Mouse (Mus musculus) CH12.LX (cell line): ENCODE results near the gene Bud13. TPM values are rescaled to one million over a fixed set of nuclear protein-coding genes. Genes with fewer than 3 reads are reported as not detected.

Experiments used
- DNase-seq: peaks from one replicate; pipeline ENCODE4 v3.0.0-alpha.2; 2013; ENCODE audit errors: extremely low read depth
- H3K27ac ChIP-seq: 2 replicates; pipeline ENCODE4 v1.5.1; 2012; ENCODE audit warnings: low read depth, mild to moderate bottlenecking, control low read depth, moderate library complexity; ENCODE audit not compliant: insufficient read depth
- H3K27me3 ChIP-seq: replicated peaks from 2 replicates; pipeline ENCODE3; 2012; ENCODE audit warnings: inconsistent platforms
- H3K36me3 ChIP-seq, 2 experiments: replicated peaks in 1 of 2; 2 replicates each; pipeline versions ENCODE3 to v1.6.1; 2012; ENCODE audit warnings: inconsistent platforms in 1 of 2, low read length in 1 of 2, mild to moderate bottlenecking in 1 of 2, mixed read lengths in 1 of 2, moderate library complexity in 1 of 2; ENCODE audit not compliant: control insufficient read depth in 1 of 2, insufficient read depth in 1 of 2
- H3K4me1 ChIP-seq, 2 experiments: 2 replicates each; pipeline ENCODE4 v1.6.1; 2012; ENCODE audit warnings: inconsistent platforms in 1 of 2, moderate library complexity in 1 of 2; ENCODE audit not compliant: insufficient read depth in 2 of 2, control insufficient read depth in 1 of 2
- H3K4me2 ChIP-seq: 2 replicates; pipeline ENCODE4 v1.6.1; 2012; ENCODE audit warnings: low read depth, mild to moderate bottlenecking, control low read depth; ENCODE audit not compliant: poor library complexity, insufficient read depth, severe bottlenecking
- H3K4me3 ChIP-seq, 3 experiments: fragments of 150-350 bp in 1 of 3; sonication (generic) in 1 of 3; replicated peaks in 1 of 3; 2 replicates each; pipeline versions ENCODE3 to v1.5.1; 2011 to 2012; ENCODE audit warnings: low read depth in 2 of 3, low read length in 2 of 3, mild to moderate bottlenecking in 2 of 3, moderate library complexity in 2 of 3, control low read depth in 1 of 3, improper control_type of control experiment in 1 of 3, inconsistent platforms in 1 of 3, mixed read lengths in 1 of 3; ENCODE audit not compliant: poor library complexity in 1 of 3
- H3K79me2 ChIP-seq: replicated peaks from 2 replicates; pipeline ENCODE4 v1.6.1; 2012; ENCODE audit warnings: mild to moderate bottlenecking, moderate library complexity; ENCODE audit not compliant: control insufficient read depth, poor library complexity, insufficient read depth, severe bottlenecking; ENCODE audit errors: extremely low read depth
- H3K9ac ChIP-seq: 2 replicates; pipeline ENCODE4 v1.6.1; 2012; ENCODE audit warnings: low read depth, mild to moderate bottlenecking, control low read depth, moderate library complexity; ENCODE audit not compliant: insufficient read depth
- H3K9me3 ChIP-seq: replicated peaks from 2 replicates; pipeline ENCODE3; 2012; ENCODE audit warnings: low read length, inconsistent platforms, mixed read lengths
- CHD1 ChIP-seq: IDR thresholded peaks from 2 replicates; pipeline ENCODE4 v1.6.1; 2012; ENCODE audit warnings: low read depth, low read length, improper control_type of control experiment, inconsistent platforms
- CHD2 ChIP-seq: IDR thresholded peaks from 2 replicates; pipeline ENCODE4 v1.6.1; 2011; ENCODE audit warnings: low read length, improper control_type of control experiment
- CTCF ChIP-seq, 2 experiments: IDR thresholded peaks in 1 of 2; conservative IDR thresholded peaks in 1 of 2; 2 replicates each; pipeline ENCODE4 v1.5.1; 2011 to 2012; ENCODE audit warnings: low read depth in 2 of 2, low read length in 2 of 2, improper control_type of control experiment in 1 of 2, inconsistent platforms in 1 of 2, mild to moderate bottlenecking in 1 of 2, moderate library complexity in 1 of 2
- E2F4 ChIP-seq: IDR thresholded peaks from 2 replicates; pipeline ENCODE4 v1.6.1; 2011; ENCODE audit warnings: low read depth, low read length, improper control_type of control experiment; ENCODE audit not compliant: insufficient replicate concordance
- ETS1 ChIP-seq: conservative IDR thresholded peaks from 2 replicates; pipeline ENCODE4 v1.6.1; 2012; ENCODE audit warnings: low read depth, mild to moderate bottlenecking, inconsistent platforms, low read length, improper control_type of control experiment, moderate library complexity
- HCFC1 ChIP-seq: IDR thresholded peaks from 2 replicates; pipeline ENCODE4 v1.6.1; 2012; ENCODE audit warnings: low read depth, mild to moderate bottlenecking, inconsistent platforms, low read length, improper control_type of control experiment
- IRF4 ChIP-seq: IDR thresholded peaks from 2 replicates; pipeline ENCODE4 v1.6.1; 2014; ENCODE audit warnings: low read depth, mild to moderate bottlenecking, inconsistent platforms, low read length, improper control_type of control experiment
- JUN ChIP-seq: IDR thresholded peaks from 2 replicates; pipeline ENCODE4 v1.6.1; 2011; ENCODE audit warnings: low read depth, mild to moderate bottlenecking, low read length, improper control_type of control experiment, moderate library complexity; ENCODE audit not compliant: insufficient read depth
- JUND ChIP-seq: conservative IDR thresholded peaks from 2 replicates; pipeline ENCODE4 v1.6.1; 2011; ENCODE audit warnings: low read depth, low read length, improper control_type of control experiment
- KAT2A ChIP-seq: IDR thresholded peaks from 2 replicates; pipeline ENCODE4 v1.6.1; 2012; ENCODE audit warnings: low read length, improper control_type of control experiment, inconsistent platforms; ENCODE audit not compliant: insufficient replicate concordance
- MAFK ChIP-seq: IDR thresholded peaks from 2 replicates; pipeline ENCODE4 v1.6.1; 2011; ENCODE audit warnings: low read length, improper control_type of control experiment; ENCODE audit not compliant: insufficient replicate concordance
- MAX ChIP-seq: IDR thresholded peaks from 2 replicates; pipeline ENCODE4 v1.6.1; 2011; ENCODE audit warnings: low read length, improper control_type of control experiment
- MEF2A ChIP-seq: IDR thresholded peaks from 2 replicates; pipeline ENCODE4 v1.6.1; 2014; ENCODE audit warnings: low read depth, mild to moderate bottlenecking, inconsistent platforms, low read length, improper control_type of control experiment, borderline replicate concordance
- MXI1 ChIP-seq: IDR thresholded peaks from 2 replicates; pipeline ENCODE4 v1.6.1; 2011; ENCODE audit warnings: mild to moderate bottlenecking, low read depth, low read length, improper control_type of control experiment
- POLR2A ChIP-seq: IDR thresholded peaks from 2 replicates; pipeline ENCODE4 v1.6.1; 2011; ENCODE audit warnings: low read depth, mild to moderate bottlenecking, improper control_type of control experiment, low read length
- POLR2AphosphoS2 ChIP-seq: IDR thresholded peaks from 2 replicates; pipeline ENCODE4 v1.6.1; 2011; ENCODE audit warnings: low read depth, low read length, improper control_type of control experiment
- SIN3A ChIP-seq: IDR thresholded peaks from 2 replicates; pipeline ENCODE4 v1.6.1; 2012; ENCODE audit warnings: low read length, improper control_type of control experiment, inconsistent platforms
- SMC3 ChIP-seq: IDR thresholded peaks from 2 replicates; pipeline ENCODE4 v1.6.1; 2011; ENCODE audit warnings: low read depth, low read length, improper control_type of control experiment
- USF1 ChIP-seq: IDR thresholded peaks from 2 replicates; pipeline ENCODE4 v1.6.1; 2014; ENCODE audit warnings: low read depth, mild to moderate bottlenecking, inconsistent platforms, low read length, improper control_type of control experiment
- USF2 ChIP-seq: conservative IDR thresholded peaks from 2 replicates; pipeline ENCODE4 v1.6.1; 2011; ENCODE audit warnings: low read depth, low read length, improper control_type of control experiment
- ZC3H11A ChIP-seq: IDR thresholded peaks from 2 replicates; pipeline ENCODE4 v1.6.1; 2012; ENCODE audit warnings: low read depth, mild to moderate bottlenecking, inconsistent platforms, low read length, improper control_type of control experiment
- ZKSCAN1 ChIP-seq: IDR thresholded peaks from 2 replicates; pipeline ENCODE4 v1.6.1; 2012; ENCODE audit warnings: low read depth, inconsistent platforms, low read length, improper control_type of control experiment, borderline replicate concordance
- ZMIZ1 ChIP-seq: IDR thresholded peaks from 2 replicates; pipeline ENCODE4 v1.6.1; 2012; ENCODE audit warnings: low read depth, mild to moderate bottlenecking, inconsistent platforms, low read length, improper control_type of control experiment
- ZNF384 ChIP-seq: IDR thresholded peaks from 2 replicates; pipeline ENCODE4 v1.6.1; 2012; ENCODE audit warnings: low read depth, low read length, improper control_type of control experiment, inconsistent platforms
- dilution Hi-C: fragments of 300-500 bp; cut with MboI; formaldehyde crosslinking; loops from 2 replicates; pipeline ENCODE4 v1.14.3; 2020; ENCODE audit warnings: low sequenced_read_pairs; ENCODE audit not compliant: extremely low pct_unique_long_range_greater_than_20kb, extremely low pct_ligation_motif_present
- in situ Hi-C: fragments of 300-500 bp; cut with MboI; formaldehyde crosslinking; loops from 3 replicates; pipeline ENCODE4 v1.14.3; 2019; ENCODE audit warnings: low sequenced_read_pairs, low pct_ligation_motif_present, low pct_unique_long_range_greater_than_20kb, mixed read lengths
- polyA plus RNA-seq: library from polyadenylated mRNA; unstranded; fragments of >175 nt; gene quantifications from 2 replicates; pipeline ENCODE4 v1.2.1, GENCODE M21; 2012; ENCODE audit warnings: low read depth; ENCODE audit not compliant: insufficient read length
- total RNA-seq, 2 experiments: library from RNA; depleted of rRNA; stranded (reverse); fragments of 300-350 nt in 1 of 2; fragments of >200 nt in 1 of 2; gene quantifications; 2 replicates each; pipeline ENCODE4 v1.2.3; 2012 to 2014

Bud13 gene
- total and polyA plus RNA-seq, 3 experiments = 14.4 to 32.5 (median 15.9) TPM

- Histone ChIP-seq H3K9me3 (no peaks in the 10 kb centered on the region), H3K4me2 (no peak overlapping the region), H3K27me3 (peaks cover 18% of the 10 kb centered on the region), H3K27ac (no peak overlapping the region), H3K9ac (no peak overlapping the region), H3K36me3 (no peaks in the 10 kb centered on the region), H3K4me3 (no peak overlapping the region), H3K79me2 (no peaks in the 10 kb centered on the region), H3K4me1 (peaks cover 0 to 24% of the 10 kb centered on the region in 2 experiments; a peak in 2 of 4 replicates)
- dilution Hi-C loops = no loop called here
- in situ Hi-C loops = no loop called here
- DNase-seq = no peak
- TF ChIP-seq MAX (no peak), E2F4 (no peak), SMC3 (no peak), MXI1 (no peak), USF2 (no peak), ZNF384 (no peak), MAFK (no peak), ZKSCAN1 (no peak), CTCF (conservative IDR thresholded peaks at IDR 0.05 in 1 of 2, IDR thresholded peaks at IDR 0.05 in 1 of 2; ENCODE audit: low read depth in 2 of 2, low read length in 2 of 2) (no peak), SIN3A (no peak), CHD1 (no peak), POLR2AphosphoS2 (no peak), ZMIZ1 (no peak), USF1 (no peak)
Observed at GRCm38 (mm10) chr9:46339051-46339652, 56.3 kb downstream of the Bud13 start.

GRCm38 (mm10) chr9:46345887-46346665 is 63.3 kb downstream of the Bud13 start:
- no peak overlapping the region for H3K4me3 ChIP-seq
- H3K36me3 ChIP-seq = no peaks in the 10 kb centered on the region
- no peak overlapping the region for H3K27ac ChIP-seq
- dilution Hi-C loops = no loop called here
- no peak for TF ChIP-seq HCFC1
- no peak for TF ChIP-seq IRF4
- TF ChIP-seq JUND = no peak
- no peak for TF ChIP-seq CTCF (conservative IDR thresholded peaks at IDR 0.05 in 1 of 2, IDR thresholded peaks at IDR 0.05 in 1 of 2; ENCODE audit: low read depth in 2 of 2, low read length in 2 of 2)
- no peak for TF ChIP-seq MAFK
- no peak for TF ChIP-seq KAT2A
- TF ChIP-seq ETS1 = no peak
- no peak for TF ChIP-seq MEF2A
- no peak for TF ChIP-seq ZC3H11A
- no peak for TF ChIP-seq POLR2A
- no peak for TF ChIP-seq CHD2
- no peak for TF ChIP-seq ZMIZ1
- TF ChIP-seq JUN = no peak
- TF ChIP-seq, all 38 proteins: peak for 0
- H3K9ac ChIP-seq = no peak overlapping the region
- H3K4me1 ChIP-seq = no peaks in the 10 kb centered on the region
- H3K27me3 ChIP-seq = peaks cover 43% of the 10 kb centered on the region
- no peak for DNase-seq
- H3K9me3 ChIP-seq = no peaks in the 10 kb centered on the region
- H3K79me2 ChIP-seq = no peaks in the 10 kb centered on the region
- in situ Hi-C loops = no loop called here
- H3K4me2 ChIP-seq = no peak overlapping the region
